Mouse (Mus musculus) spleen, adult 2 months (tissue): Measurements from ENCODE around the gene Lrrc74a.

ENCODE experiments used
- CTCF ChIP-seq: fragments of 200-500 bp; IDR thresholded peaks from 2 replicates; pipeline ENCODE4 v1.5.1; 2011; ENCODE audit warnings: mild to moderate bottlenecking, inconsistent platforms; ENCODE audit not compliant: insufficient read depth, insufficient read length, insufficient replicate concordance; ENCODE audit errors: extremely low read depth
- POLR2A ChIP-seq: fragments of 200-500 bp; IDR thresholded peaks from 2 replicates; pipeline ENCODE4 v1.6.1; 2011; ENCODE audit warnings: low read depth, low read length, inconsistent platforms

DNA sequence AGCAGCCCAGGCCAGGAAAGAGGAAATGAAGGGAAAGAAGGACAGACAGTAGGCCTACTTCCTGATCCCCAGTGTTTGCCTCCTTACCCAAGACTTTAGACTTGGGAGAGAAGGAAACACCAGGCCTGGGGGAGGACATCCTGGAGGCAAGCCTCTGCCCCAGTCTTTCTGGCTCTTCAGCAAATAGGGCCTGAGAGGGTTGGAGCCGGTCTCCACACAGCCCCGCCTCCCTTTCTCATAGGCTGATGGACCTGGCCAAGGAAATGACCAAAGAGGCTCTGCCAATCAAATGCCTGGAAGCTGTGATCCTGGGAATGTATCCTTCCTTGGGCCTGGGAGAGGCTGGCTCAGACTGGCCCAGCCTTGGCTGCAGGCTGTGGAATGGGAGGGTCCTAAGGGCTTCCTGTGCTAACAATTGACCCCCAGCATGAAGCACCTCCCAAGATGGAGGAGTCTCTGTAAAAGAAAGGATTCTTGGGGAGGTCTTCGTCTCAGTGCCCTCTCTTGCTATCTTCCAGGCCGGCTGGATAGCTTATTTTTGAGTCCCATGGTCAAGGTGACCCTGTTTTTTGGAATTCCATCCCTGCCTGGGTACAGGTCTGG, 46.1 kb upstream of the Lrrc74a start:
- TF ChIP-seq POLR2A, result no peak
- TF ChIP-seq CTCF, result no peak
